Comparison of ENCODE assay signal across 22 mouse cellular contexts in the genomic region with DNA sequence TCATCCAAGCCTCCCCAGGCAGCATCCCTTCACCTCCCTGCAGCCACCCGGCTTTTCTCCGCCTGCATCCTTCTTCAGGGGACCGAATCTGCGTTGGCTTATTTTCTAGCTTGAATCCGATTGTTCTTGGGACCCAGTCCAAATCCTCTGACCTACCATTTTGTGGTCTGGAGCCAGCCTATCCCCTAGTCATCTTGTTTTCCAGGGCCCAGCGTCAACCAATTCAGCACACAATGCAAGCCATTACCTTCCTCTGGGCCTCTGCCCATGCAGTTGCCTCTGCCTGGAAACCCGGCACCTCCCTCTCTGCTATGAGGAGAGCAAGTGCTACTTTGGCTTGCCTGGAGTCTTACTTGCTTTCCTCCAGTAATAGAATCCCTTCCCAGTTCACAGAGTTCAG. TPM values are rescaled to one million over a fixed set of nuclear protein-coding genes. Genes with fewer than 3 reads are reported as not detected.
DNase-seq lines count a peak whose midpoint lies in the region; ATAC-seq lines count a peak whose summit lies in the region.
"Had no signal": no experiment of that assay in that cellular context is flagged by ENCODE, and none has a peak within 500 bp of the region (broad histone marks: within the 10 kb centered on the region; RNA-seq: fewer than 3 reads in every experiment).

No protein-coding gene starts in this region.

- H3K4me1 ChIP-seq in neural tube, embryonic 15.5 days: peaks cover 11% of the 10 kb centered on the region
- H3K4me1 ChIP-seq in hindbrain, embryonic 16.5 days (ENCODE audit: control insufficient read depth, insufficient read depth, low read depth, low read length): peaks cover 5% of the 10 kb centered on the region
- peaks cover 11% of the 10 kb centered on the region; the same call in 1 of the 2 replicates for H3K4me1 ChIP-seq in midbrain, embryonic 16.5 days (ENCODE audit: control insufficient read depth, insufficient read depth, low read length)

- no peaks in the 10 kb centered on the region for H3K36me3 ChIP-seq in neural tube, embryonic 15.5 days
- H3K36me3 ChIP-seq in hindbrain, embryonic 16.5 days (ENCODE audit: control insufficient read depth, insufficient read depth, low read length): no peaks in the 10 kb centered on the region
- no peaks in the 10 kb centered on the region for H3K36me3 ChIP-seq in midbrain, embryonic 16.5 days (ENCODE audit: control insufficient read depth, insufficient read depth, low read length)
- H3K36me3 ChIP-seq: heart, embryonic 15.5 days had no signal

- H3K9ac ChIP-seq in neural tube, embryonic 15.5 days (replicated peaks): no peak overlapping the region
- no peak overlapping the region for H3K9ac ChIP-seq in hindbrain, embryonic 16.5 days (ENCODE audit: low read depth, low read length)
- no peak overlapping the region for H3K9ac ChIP-seq in midbrain, embryonic 16.5 days (ENCODE audit: low read depth, low read length)

- H3K4me3 ChIP-seq in neural tube, embryonic 15.5 days (replicated peaks): no peak overlapping the region
- no peak overlapping the region for H3K4me3 ChIP-seq in hindbrain, embryonic 16.5 days (ENCODE audit: low read length)
- no peak overlapping the region for H3K4me3 ChIP-seq in midbrain, embryonic 16.5 days (ENCODE audit: low read depth, low read length)
- H3K4me3 ChIP-seq: heart, adult 2 months had no signal

- no peak overlapping the region for H3K4me2 ChIP-seq in neural tube, embryonic 15.5 days
- no peak overlapping the region for H3K4me2 ChIP-seq in hindbrain, embryonic 16.5 days (ENCODE audit: low read length)
- H3K4me2 ChIP-seq in midbrain, embryonic 16.5 days (ENCODE audit: low read length): no peak overlapping the region

- 0 out of 2 replicates have a peak overlapping the region, but pooled peaks have one; percentile 2 for H3K27ac ChIP-seq in neural tube, embryonic 15.5 days (replicated peaks)
- H3K27ac ChIP-seq in hindbrain, embryonic 16.5 days (ENCODE audit: low read depth, low read length): peak overlapping the region; percentile 41; the same call in 1 of the 2 replicates
- peak overlapping the region; percentile 75; the same call in 1 of the 2 replicates for H3K27ac ChIP-seq in midbrain, embryonic 16.5 days (ENCODE audit: low read length)
- H3K27ac ChIP-seq: gastrocnemius, adult 2 months; heart, adult 2 months; heart, embryonic 15.5 days; macrophage had no signal

- intact Hi-C loops in heart, postnatal 25 days (cut with DNase I): loop anchor here (1.0 to 10.0 kb wide), 3 partner anchors 157 to 351 kb away; a partner anchor contains a TSS

- no peak for ATAC-seq in neural tube, embryonic 15.5 days (ENCODE audit: low FRiP score)
- no peak for ATAC-seq in hindbrain, embryonic 16.5 days
- no peak for ATAC-seq in midbrain, embryonic 16.5 days

- H3K9me3 ChIP-seq in neural tube, embryonic 15.5 days (replicated peaks): no peaks in the 10 kb centered on the region
- no peaks in the 10 kb centered on the region for H3K9me3 ChIP-seq in hindbrain, embryonic 16.5 days (ENCODE audit: control insufficient read depth, low read length)
- no peaks in the 10 kb centered on the region for H3K9me3 ChIP-seq in midbrain, embryonic 16.5 days (replicated peaks; ENCODE audit: control insufficient read depth, low read length, poor library complexity, severe bottlenecking)
- H3K9me3 ChIP-seq: heart, embryonic 15.5 days had no signal

- peak; percentile 50 to 61 for DNase-seq in cerebellum, postnatal 10 days
- DNase-seq in cerebellum, postnatal 25 days: no peak
- DNase-seq in neural tube, embryonic 10.5 days (ENCODE audit: extremely low spot score, low spot score): no peak
- no peak for DNase-seq in heart, postnatal 25 days (ENCODE audit: low spot score)
- DNase-seq in c-Kit-positive CD71-positive TER-119-positive erythroid progenitor cells, embryonic 14.5 days (ENCODE audit: low spot score): no peak
- DNase-seq: adrenal gland, postnatal 10 days; B cell, adult 2 months; gastrocnemius, adult 2 months; heart, adult 2 months; kidney, adult 18-20 months; kidney, postnatal 10 days; lung, adult 2 months; right cerebral cortex, postnatal 25 days; thymus, postnatal 25 days had no signal

- no peaks in the 10 kb centered on the region for H3K27me3 ChIP-seq in neural tube, embryonic 15.5 days (replicated peaks)
- no peaks in the 10 kb centered on the region for H3K27me3 ChIP-seq in hindbrain, embryonic 16.5 days (replicated peaks; ENCODE audit: control insufficient read depth, insufficient read depth, low read length)
- H3K27me3 ChIP-seq in midbrain, embryonic 16.5 days (ENCODE audit: control insufficient read depth, insufficient read depth, low read depth, low read length): no peaks in the 10 kb centered on the region

- WGBS in neural tube, embryonic 15.5 days: 73% methylated on average over 7 of the region's 7 CpGs
- WGBS in hindbrain, embryonic 16.5 days: 61% methylated on average over 7 of the region's 7 CpGs
- 59% methylated on average over 7 of the region's 7 CpGs for WGBS in midbrain, embryonic 16.5 days

RNA-seq across cellular contexts. Expression of a gene that starts 14.4 kb away (rescaled TPM):
- 2.4 and 8.6 TPM in 2 replicates for polyA plus RNA-seq in neural tube, embryonic 15.5 days (2015; fragmentation: Nextera tagmentation; extraction: Ambion mirVana)
- 2.2 and 2.4 TPM in 2 replicates for polyA plus RNA-seq in hindbrain, embryonic 16.5 days (2015; fragmentation: Nextera tagmentation; extraction: Ambion mirVana)
- polyA plus RNA-seq in midbrain, embryonic 16.5 days (2015; fragmentation: Nextera tagmentation; extraction: Ambion mirVana): 1.7 and 2.5 TPM in 2 replicates
- 1 to 10 TPM; 1.4 to 1.7 TPM for total RNA-seq in heart, postnatal 25 days (2021)

RNA-seq across cellular contexts. Expression of a gene that starts 16.5 kb away (rescaled TPM):
- 0.75 and 1.1 TPM in 2 replicates for polyA plus RNA-seq in neural tube, embryonic 15.5 days (2015; fragmentation: Nextera tagmentation; extraction: Ambion mirVana)
- polyA plus RNA-seq in hindbrain, embryonic 16.5 days (2015; fragmentation: Nextera tagmentation; extraction: Ambion mirVana): 1.1 TPM in 2 replicates
- polyA plus RNA-seq in midbrain, embryonic 16.5 days (2015; fragmentation: Nextera tagmentation; extraction: Ambion mirVana): 0.68 and 0.77 TPM in 2 replicates
- not detected for total RNA-seq in heart, postnatal 25 days (2021)
- total RNA-seq: heart, adult 2 months had no signal
- polyA plus RNA-seq: macrophage; neural tube, embryonic 14.5 days had no signal

RNA-seq across cellular contexts. Expression of a gene that starts 18.4 kb away (rescaled TPM):
- polyA plus RNA-seq in neural tube, embryonic 15.5 days (2015; fragmentation: Nextera tagmentation; extraction: Ambion mirVana): not detected in 2 replicates
- not detected in 2 replicates for polyA plus RNA-seq in hindbrain, embryonic 16.5 days (2015; fragmentation: Nextera tagmentation; extraction: Ambion mirVana)
- polyA plus RNA-seq in midbrain, embryonic 16.5 days (2015; fragmentation: Nextera tagmentation; extraction: Ambion mirVana): not detected in 2 replicates
- not detected for total RNA-seq in heart, postnatal 25 days (2021)
- total RNA-seq: gastrocnemius, adult 2 months; heart, adult 2 months; layer of hippocampus, postnatal 14 days; left cerebral cortex, postnatal 36 days had no signal
- polyA plus RNA-seq: heart, adult 2 months; heart, embryonic 15.5 days; macrophage; neural tube, embryonic 14.5 days had no signal

RNA-seq across cellular contexts. Expression of a gene that starts 32.1 kb away (rescaled TPM):
- 0.08 and 2.8 TPM in 2 replicates for polyA plus RNA-seq in neural tube, embryonic 15.5 days (2015; fragmentation: Nextera tagmentation; extraction: Ambion mirVana)
- polyA plus RNA-seq in hindbrain, embryonic 16.5 days (2015; fragmentation: Nextera tagmentation; extraction: Ambion mirVana): 0.07 TPM in 1 of 2 replicates, not detected in the other
- polyA plus RNA-seq in midbrain, embryonic 16.5 days (2015; fragmentation: Nextera tagmentation; extraction: Ambion mirVana): 0.05 TPM in 1 of 2 replicates, not detected in the other
- under 1 TPM; 0.36 to 0.56 TPM for total RNA-seq in heart, postnatal 25 days (2021)
- polyA plus RNA-seq: neural tube, embryonic 14.5 days had no signal

Comparison
In these comparisons a context has a peak if more than half of its experiments do, and no peak if none do; other contexts are left out.
1. DNase-seq: peak in cerebellum, postnatal 10 days (2 of 2); none in cerebellum, postnatal 25 days (0 of 2), neural tube, embryonic 10.5 days (single experiment), heart, postnatal 25 days (single experiment) and c-Kit-positive CD71-positive TER-119-positive erythroid progenitor cells, embryonic 14.5 days (single experiment).
2. H3K27ac ChIP-seq: peak in every context shown above with its lines; median percentile 75 in midbrain, embryonic 16.5 days; 41 in hindbrain, embryonic 16.5 days; 2 in neural tube, embryonic 15.5 days.